Mouse (Mus musculus) ES-CJ7 (cell line): Measurements from ENCODE around the gene Vars2.

ENCODE experiments used
- DNase-seq: peaks from one replicate; pipeline ENCODE4 v3.0.0; 2011; ENCODE audit warnings: low read depth, low spot score

The Vars2 gene

DNA sequence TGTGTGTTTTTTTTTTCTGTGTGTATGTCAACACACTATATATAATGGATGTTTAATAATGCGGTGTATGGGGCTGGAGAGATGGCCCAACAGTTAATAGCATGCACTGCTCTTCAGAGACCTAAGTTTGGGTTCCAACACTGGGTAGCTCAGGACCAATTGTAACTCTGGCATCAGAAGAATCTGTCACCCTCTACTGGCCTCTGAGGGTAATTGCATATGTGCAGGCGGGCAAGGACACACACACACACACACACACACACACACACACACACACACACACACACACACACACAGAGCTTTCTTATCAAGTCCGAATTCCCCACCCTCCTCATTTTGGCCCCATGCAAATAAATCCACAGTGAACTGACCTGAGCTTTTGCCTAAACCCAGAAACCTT, 32.2 kb downstream of the Vars2 start:
- peak; percentile 50 for DNase-seq

DNA sequence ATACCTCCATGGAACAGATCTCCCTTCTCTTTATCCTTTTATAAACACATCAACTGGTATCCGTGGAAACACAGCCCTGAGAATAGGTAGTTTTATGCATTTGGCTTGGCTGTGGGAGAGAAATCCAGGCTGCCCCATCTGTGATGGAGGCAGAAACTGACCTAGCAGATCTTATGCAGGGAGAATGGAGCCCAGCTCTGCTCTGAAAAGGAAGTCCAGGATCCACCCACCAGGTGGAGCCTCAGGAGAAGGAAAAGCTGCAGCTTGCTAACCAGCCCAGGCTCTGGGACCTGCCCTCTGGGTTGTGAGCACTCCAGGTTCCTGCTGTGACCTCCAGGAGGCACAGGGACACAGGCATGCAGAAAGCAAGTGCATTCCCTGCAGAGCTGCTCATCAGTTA, 33.4 kb downstream of the Vars2 start:
- peak; percentile 71 for DNase-seq

- no peak for DNase-seq
Measured at GRCm38 (mm10) chr17:35626537-35626936, 40.9 kb downstream of the Vars2 start, which contains the start of gene Gm9573. Gene Gm9573 (minus strand): TSS chr17:35626637.

DNA sequence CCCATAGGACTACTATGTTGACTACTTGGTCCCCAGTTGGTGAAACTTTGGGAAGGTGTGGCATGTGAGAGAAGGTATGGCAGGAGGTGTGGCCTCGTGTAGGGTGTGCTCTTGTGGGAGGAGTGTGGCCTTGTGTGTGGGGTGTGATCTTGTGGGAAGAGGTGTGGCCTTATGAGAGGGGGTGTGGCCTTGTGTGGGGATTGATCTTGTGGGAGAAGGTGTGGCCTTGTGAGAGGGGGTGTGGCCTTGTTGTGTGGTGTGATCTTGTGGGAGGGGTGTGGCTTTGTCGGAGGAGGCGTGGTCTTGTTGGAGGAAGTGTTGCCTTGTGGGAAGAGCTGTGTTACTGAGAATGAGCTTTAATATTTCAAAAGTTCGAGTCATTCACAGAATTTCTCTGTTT, 50.3 kb downstream of the Vars2 start:
- DNase-seq, result peak; percentile 40
